Mouse (Mus musculus) heart, adult 2 months (tissue): ENCODE data around the gene Cenpv. TPM values are rescaled to one million over a fixed set of nuclear protein-coding genes. Genes with fewer than 3 reads are reported as not detected.

Source experiments
- DNase-seq, 2 experiments: peaks; one replicate each; pipeline ENCODE4 v3.0.0; 2021
- H3K27ac ChIP-seq: fragments of 200-600 bp; 2 replicates; pipeline ENCODE4 v1.8.1; 2022
- H3K27me3 ChIP-seq: fragments of 200-500 bp; 2 replicates; pipeline ENCODE4 v1.6.1; 2012; ENCODE audit warnings: mild to moderate bottlenecking, low read length, inconsistent platforms, mixed read lengths; ENCODE audit not compliant: control insufficient read depth, insufficient read depth
- H3K36me3 ChIP-seq: fragments of 200-500 bp; 2 replicates; pipeline ENCODE4 v1.6.1; 2012; ENCODE audit warnings: low read length, inconsistent platforms; ENCODE audit not compliant: control insufficient read depth, insufficient read depth
- H3K4me1 ChIP-seq: fragments of 200-500 bp; 2 replicates; pipeline ENCODE4 v1.6.1; 2011; ENCODE audit warnings: low read length; ENCODE audit not compliant: control insufficient read depth, insufficient read depth
- H3K4me3 ChIP-seq: fragments of 200-600 bp; 2 replicates; pipeline ENCODE4 v1.8.1; 2022
- H3K79me2 ChIP-seq: fragments of 200-500 bp; replicated peaks from 2 replicates; pipeline ENCODE4 v1.6.1; 2012; ENCODE audit warnings: mild to moderate bottlenecking, inconsistent platforms, low read length, moderate library complexity, mixed read lengths; ENCODE audit not compliant: control insufficient read depth, insufficient read depth
- H3K9ac ChIP-seq: fragments of 200-500 bp; 2 replicates; pipeline ENCODE4 v1.6.1; 2012; ENCODE audit warnings: low read depth, mild to moderate bottlenecking, control low read depth, inconsistent platforms, low read length, mixed read lengths
- CTCF ChIP-seq: fragments of 200-600 bp; IDR thresholded peaks from 2 replicates; pipeline ENCODE4 v1.8.1; 2022; ENCODE audit warnings: antibody characterized with exemption, mild to moderate bottlenecking, moderate library complexity
- EP300 ChIP-seq: fragments of 200-500 bp; IDR thresholded peaks from 2 replicates; pipeline ENCODE4 v1.6.1; 2011; ENCODE audit warnings: low read depth, low read length, control low read depth; ENCODE audit not compliant: insufficient read depth
- POLR2A ChIP-seq: fragments of 200-500 bp; IDR thresholded peaks from 2 replicates; pipeline ENCODE4 v1.6.1; 2011; ENCODE audit warnings: mild to moderate bottlenecking, low read depth, low read length, control low read depth; ENCODE audit not compliant: insufficient read depth
- WGBS: fragments of 180-500 bp; shearing (Covaris S2); methylation state at CpG from one replicate; pipeline ENCODE4 v1.1.7; 2018; 5-methylcytosine and 5-hydroxymethylcytosine counted together
- intact Hi-C: fragments of 180-260 bp; cut with DNase I; formaldehyde crosslinking; loops from one replicate; pipeline ENCODE4 v1.15.1; 2025
- long read RNA-seq: library from polyadenylated mRNA; stranded (forward); transcript quantifications from one replicate; pipeline ENCODE4 v2.0.0, GENCODE M21; 2021
- polyA plus RNA-seq: library from polyadenylated mRNA; depleted of rRNA; stranded (reverse); fragments of >200 nt; gene quantifications from 2 replicates; pipeline ENCODE4 v1.2.3, GENCODE M21; 2012; rRNA removed
- total RNA-seq, 2 experiments: library from RNA; stranded (reverse); gene quantifications; 2 replicates each; pipeline ENCODE4 v1.2.3; 2021

Gene Cenpv
- total RNA-seq (10 to 100 TPM; 25.0 to 25.8 TPM), polyA plus RNA-seq (30.8 and 54.7 TPM in 2 replicates)
- long read RNA-seq, transcript Cenpv-201 (5 exons, 1,032 nt), result major isoform, 27 of 30 reads
- long read RNA-seq, partial matches to known transcripts, result 2 of 30 reads
- long read RNA-seq, other reads (novel, unspliced or antisense), result 1 of 30 reads

DNA sequence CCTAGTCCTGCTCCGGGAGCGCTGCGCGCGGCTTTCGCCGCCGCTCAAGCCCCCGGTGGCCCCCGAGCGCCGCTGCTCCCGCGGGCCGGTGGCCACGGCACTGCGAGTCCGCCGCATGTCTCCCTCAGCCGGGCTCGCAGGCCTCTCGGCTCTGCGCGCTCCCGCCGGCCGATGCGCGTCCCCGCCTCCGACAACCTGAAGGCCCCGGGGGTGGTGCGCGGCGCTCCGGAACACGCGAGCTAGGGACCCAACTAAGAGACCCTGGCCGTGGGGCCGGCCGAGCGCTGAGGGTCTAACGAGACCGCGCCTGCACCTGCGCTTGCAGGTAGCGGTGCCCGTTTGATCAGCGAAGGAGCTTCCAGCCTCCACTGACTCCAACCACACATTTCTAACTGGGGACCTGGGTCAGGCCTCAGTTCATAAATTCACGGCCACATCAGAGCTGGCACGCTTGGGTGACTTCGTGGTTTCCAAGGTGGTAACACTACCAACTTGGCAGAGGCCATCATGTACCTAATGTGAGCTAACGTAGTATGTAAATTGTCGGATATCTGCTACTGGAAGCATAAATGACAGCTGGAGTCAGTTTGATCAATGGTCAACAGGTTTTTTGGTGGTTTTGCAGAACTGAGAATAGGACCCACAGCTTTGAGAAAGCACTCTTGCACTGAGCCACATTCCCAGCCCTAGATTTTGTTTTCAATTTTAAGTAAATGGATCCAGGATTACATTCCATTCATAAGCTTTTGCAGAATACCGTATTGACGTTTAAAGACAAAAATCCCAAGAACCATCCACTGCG, at the start of gene Cenpv:
Gene Cenpv (minus strand): TSS at position 173 of the 802 bp plus-strand sequence.
- 8% methylated on average over 57 of the region's 57 CpGs for WGBS
- no peaks in the 10 kb centered on the region for H3K27me3 ChIP-seq
- H3K79me2 ChIP-seq, result no peaks in the 10 kb centered on the region; the same call in 1 of the 2 replicates
- H3K36me3 ChIP-seq, result no peaks in the 10 kb centered on the region
- intact Hi-C loops, result loop anchor here (5.0 kb wide), 1 partner anchor 38 kb away; no protein-coding TSS in a partner anchor
- peak within 1 kb of the TSS; percentile 99 for H3K9ac ChIP-seq
- TF ChIP-seq CTCF (no peak), EP300 (no peak), POLR2A (no peak)
- H3K4me1 ChIP-seq, result peaks cover 3% of the 10 kb centered on the region
- peak; percentile 86 to 87 for DNase-seq
- peak within 1 kb of the TSS; percentile 80 for H3K4me3 ChIP-seq
- peak within 1 kb of the TSS; percentile 69 for H3K27ac ChIP-seq

DNA sequence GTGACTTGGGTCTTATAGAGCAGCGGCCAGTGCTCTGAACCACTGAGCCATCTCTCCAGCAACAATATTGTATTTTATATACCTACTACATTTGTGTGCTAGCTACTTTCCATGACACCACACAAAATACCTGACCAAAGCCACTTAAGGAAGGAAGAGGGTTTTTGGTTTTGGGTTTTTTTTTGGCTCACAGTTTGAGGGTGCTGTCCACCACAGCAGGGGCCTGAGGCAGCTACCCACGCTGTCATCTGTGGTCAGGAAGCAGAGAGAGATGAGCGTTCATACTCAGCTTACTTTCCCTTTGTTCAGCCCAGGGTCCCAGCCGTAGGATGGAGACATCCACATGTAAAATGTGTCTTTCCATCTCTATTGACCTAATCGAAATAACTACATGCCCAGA, 48.0 kb upstream of the Cenpv start:
- no peaks in the 10 kb centered on the region for H3K27me3 ChIP-seq
- intact Hi-C loops, result no loop called here

GRCm38 (mm10) chr11:62584671-62585206, 45.7 kb upstream of the Cenpv start:
- Histone ChIP-seq H3K27me3 (no peaks in the 10 kb centered on the region), H3K4me3 (no peak overlapping the region), H3K9ac (no peak overlapping the region), H3K36me3 (no peaks in the 10 kb centered on the region), H3K27ac (no peak overlapping the region), H3K4me1 (no peaks in the 10 kb centered on the region; the same call in 1 of the 2 replicates), H3K79me2 (no peaks in the 10 kb centered on the region)
- no peak for DNase-seq
- TF ChIP-seq EP300, result no peak
- TF ChIP-seq CTCF, result no peak
- no peak for TF ChIP-seq POLR2A
- 74% methylated on average over 9 of the region's 9 CpGs for WGBS
- intact Hi-C loops, result no loop called here

More for the DNA sequence above, 48.0 kb upstream of the Cenpv start:
- Histone ChIP-seq H3K4me3 (no peak overlapping the region), H3K27ac (no peak overlapping the region), H3K4me1 (no peaks in the 10 kb centered on the region; the same call in 1 of the 2 replicates), H3K79me2 (no peaks in the 10 kb centered on the region), H3K9ac (no peak overlapping the region), H3K36me3 (no peaks in the 10 kb centered on the region)
- 84% methylated on average over 5 of the region's 5 CpGs for WGBS
- no peak for DNase-seq
- no peak for TF ChIP-seq CTCF
- no peak for TF ChIP-seq EP300
- no peak for TF ChIP-seq POLR2A

GRCm38 (mm10) chr11:62583031-62583430, 44.0 kb upstream of the Cenpv start:
- no peak for DNase-seq
- TF ChIP-seq EP300 (no peak), CTCF (no peak), POLR2A (no peak)
- H3K9ac ChIP-seq, result peak overlapping the region; percentile 58
- H3K4me1 ChIP-seq, result no peaks in the 10 kb centered on the region; the same call in 1 of the 2 replicates
- intact Hi-C loops, result no loop called here
- no peaks in the 10 kb centered on the region for H3K79me2 ChIP-seq
- WGBS, result 58% methylated on average over 6 of the region's 6 CpGs
- H3K36me3 ChIP-seq, result no peaks in the 10 kb centered on the region
- peak overlapping the region; percentile 56 for H3K27ac ChIP-seq
- no peaks in the 10 kb centered on the region for H3K27me3 ChIP-seq
- H3K4me3 ChIP-seq, result peak overlapping the region; percentile 36

DNA sequence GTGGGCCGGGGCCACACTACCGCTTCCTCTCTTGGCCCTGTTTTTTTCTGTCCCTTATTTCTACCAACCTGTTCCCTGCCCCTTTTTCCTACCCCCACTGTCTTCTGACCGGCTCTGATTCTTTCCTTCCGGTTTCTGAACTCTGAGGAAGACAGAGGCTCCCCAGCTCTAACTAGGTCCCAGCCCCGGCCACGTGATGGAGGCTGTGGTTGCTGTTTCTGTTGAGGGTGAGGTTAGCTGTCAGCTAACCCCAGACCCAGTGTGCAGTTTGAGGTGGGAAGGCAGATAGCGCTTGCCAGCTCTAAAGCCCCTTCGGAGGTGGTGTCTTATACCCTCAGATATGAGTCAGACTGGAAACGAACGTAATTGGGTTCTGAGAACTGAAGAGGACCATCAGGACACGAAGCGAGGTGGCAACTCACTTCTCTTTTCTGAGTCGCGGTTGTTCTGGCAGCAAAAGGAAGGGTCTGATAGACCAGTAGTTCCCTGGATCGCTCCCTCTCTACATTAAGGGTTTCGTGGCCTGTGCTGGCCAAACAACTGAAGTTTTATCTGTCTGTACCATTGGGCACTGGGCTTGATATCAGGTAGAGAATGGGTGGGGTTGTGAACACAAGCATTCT, 37.6 kb upstream of the Cenpv start:
- peak overlapping the region; percentile 2; the same call in 1 of the 2 replicates for H3K9ac ChIP-seq
- H3K79me2 ChIP-seq, result no peaks in the 10 kb centered on the region
- intact Hi-C loops, result loop anchor here (5.0 kb wide), 1 partner anchor 39 kb away; the partner anchor contains the start of gene Cenpv
- H3K36me3 ChIP-seq, result no peaks in the 10 kb centered on the region
- WGBS, result 54% methylated on average over 16 of the region's 16 CpGs
- peak; percentile 62 to 73 for DNase-seq
- peak overlapping the region; percentile 54 for H3K4me3 ChIP-seq
- TF ChIP-seq POLR2A, result no peak
- peak overlapping the region; percentile 67 for H3K27ac ChIP-seq
- H3K4me1 ChIP-seq, result no peaks in the 10 kb centered on the region
- H3K27me3 ChIP-seq, result no peaks in the 10 kb centered on the region
